Mouse (Mus musculus): ENCODE results near the gene Gnptg.

The Gnptg gene

DNA sequence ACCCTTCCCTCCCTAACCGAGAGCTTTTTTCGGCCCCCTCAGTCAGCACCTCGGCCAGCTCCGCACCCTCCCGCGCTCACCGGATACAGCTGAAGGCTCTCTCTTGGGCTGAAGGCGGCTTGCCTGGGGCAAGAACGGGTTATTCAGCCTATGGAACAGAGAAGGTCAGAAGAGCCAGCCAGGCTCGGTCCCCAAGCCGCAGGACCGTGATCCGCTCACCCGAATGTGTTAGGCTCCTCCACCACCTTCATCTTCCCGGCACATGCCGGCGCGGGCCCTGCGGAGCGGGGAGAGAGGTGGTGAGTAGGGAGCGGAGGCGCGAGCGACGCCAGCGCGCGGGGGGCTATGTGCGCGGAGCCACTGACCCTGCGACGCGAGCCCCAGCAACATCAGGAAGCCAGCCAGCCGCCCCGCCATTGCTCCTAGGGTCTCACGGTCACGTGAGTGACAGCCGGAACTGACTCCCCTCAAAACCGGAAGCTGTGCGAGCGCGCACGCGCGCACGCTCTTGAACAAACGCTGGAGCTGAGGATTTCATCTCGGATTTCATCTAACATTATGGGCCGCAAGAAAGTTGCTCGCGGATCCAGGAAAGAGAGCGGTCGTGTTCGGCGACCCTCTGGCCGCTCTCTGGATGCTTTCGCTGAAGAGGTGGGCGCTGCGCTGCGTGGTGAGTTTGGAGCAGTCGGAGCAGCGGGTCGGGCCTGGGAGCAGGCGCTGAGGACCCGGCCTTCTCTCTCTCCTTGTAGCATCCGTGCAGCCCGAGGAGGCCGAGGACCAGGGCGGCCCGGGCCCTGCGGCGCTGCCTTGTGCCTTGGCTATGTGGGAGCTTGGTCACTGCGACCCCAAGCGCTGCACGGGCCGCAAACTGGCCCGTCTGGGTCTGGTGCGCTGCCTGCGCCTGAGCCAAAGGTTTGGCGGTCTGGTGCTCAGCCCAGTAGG is at the start of gene Gnptg, which contains the start of gene Tsr3:
Gene Gnptg (minus strand): TSS at position 430 of the 942 bp plus-strand sequence.
Gene Tsr3 (plus strand): TSS at position 476 of the 942 bp plus-strand sequence.
- DNase-seq (ENCODE audit: low spot score in 2 of 2), result peak; percentile 77 to 88

DNA sequence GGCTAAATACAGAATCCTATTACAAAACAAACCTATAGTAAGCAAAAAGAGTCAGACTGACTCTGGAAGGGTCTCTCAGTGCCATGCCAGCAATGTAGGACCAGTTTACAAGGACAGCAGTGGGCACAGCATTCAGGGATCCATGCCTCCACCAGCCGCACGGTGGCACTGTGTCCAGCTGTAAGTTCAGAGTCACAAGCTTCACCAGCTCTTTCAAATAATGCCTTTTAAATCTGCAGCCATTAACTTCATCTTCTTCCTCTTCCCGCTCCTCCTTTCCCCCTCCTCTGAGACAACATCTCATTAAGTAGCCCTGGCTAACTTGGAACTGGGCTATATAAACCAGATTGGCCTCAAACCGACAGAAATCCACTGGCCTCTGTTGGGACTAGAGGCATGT is 48.9 kb upstream of the Gnptg start:
- DNase-seq (ENCODE audit: low spot score in 2 of 2), result peak; percentile 39 to 72

DNA sequence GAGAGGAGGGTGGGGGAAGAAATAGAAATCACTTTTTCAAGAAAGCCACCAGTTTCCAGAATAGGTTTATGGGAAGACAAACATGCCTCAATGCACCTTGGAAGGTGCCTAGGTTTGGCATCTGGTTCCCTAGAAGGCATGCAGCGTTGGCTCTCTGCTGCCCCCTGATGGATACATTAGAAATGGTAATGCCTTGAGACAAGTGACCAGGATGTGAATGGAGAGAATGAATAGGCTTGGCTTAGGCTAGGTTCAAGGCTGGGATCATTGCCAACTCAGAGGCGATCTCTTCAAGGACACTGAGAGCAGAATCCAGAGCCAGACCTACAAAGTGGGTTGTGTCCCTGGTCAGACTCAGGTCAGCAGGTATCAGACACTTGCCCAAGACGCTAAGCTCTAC is 45.1 kb upstream of the Gnptg start:
- peak; percentile 67 to 88 for DNase-seq (ENCODE audit: low spot score in 2 of 2)

DNA sequence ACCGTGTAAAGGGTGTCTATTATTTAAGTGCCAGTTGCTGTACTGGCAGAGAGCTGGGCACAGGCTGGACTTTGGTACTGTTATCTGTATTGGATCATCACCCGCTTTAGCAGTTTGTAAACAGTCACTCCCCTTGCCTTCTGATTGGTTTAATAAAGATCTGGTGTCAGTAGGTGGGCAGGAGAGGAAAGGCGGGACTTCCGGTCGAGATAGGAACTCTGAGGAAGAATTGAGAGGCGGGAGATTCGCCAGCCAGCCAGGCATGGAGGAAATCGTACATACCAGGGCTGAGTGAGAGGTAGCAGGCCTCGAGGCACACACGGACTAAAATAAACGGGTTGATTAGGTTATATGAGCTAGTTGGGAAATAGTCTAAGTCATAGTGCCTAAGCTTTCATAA is 42.2 kb upstream of the Gnptg start:
- peak in 1 of 2 experiments; percentile 48 for DNase-seq (ENCODE audit: low spot score in 2 of 2)

DNA sequence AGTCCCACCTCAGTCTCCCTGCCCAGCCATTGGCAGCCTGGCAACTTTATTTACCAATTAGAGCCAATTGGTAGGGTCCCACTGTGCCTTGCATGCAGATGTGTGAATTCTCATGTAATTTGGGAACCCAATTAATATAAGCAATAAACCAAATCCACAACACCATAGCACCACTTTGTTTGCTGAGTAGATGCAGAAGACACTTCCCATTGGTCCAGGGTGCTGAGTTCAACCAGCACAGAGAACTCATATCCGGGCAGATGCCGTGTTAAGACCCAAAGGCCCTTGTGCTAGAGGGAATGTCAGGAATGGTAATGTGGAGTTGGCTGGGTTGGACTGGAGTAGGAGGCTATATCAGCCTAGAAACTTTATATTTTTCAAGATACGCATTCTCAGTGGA is 35.9 kb upstream of the Gnptg start:
- no peak for DNase-seq (ENCODE audit: low spot score in 2 of 2)

DNA sequence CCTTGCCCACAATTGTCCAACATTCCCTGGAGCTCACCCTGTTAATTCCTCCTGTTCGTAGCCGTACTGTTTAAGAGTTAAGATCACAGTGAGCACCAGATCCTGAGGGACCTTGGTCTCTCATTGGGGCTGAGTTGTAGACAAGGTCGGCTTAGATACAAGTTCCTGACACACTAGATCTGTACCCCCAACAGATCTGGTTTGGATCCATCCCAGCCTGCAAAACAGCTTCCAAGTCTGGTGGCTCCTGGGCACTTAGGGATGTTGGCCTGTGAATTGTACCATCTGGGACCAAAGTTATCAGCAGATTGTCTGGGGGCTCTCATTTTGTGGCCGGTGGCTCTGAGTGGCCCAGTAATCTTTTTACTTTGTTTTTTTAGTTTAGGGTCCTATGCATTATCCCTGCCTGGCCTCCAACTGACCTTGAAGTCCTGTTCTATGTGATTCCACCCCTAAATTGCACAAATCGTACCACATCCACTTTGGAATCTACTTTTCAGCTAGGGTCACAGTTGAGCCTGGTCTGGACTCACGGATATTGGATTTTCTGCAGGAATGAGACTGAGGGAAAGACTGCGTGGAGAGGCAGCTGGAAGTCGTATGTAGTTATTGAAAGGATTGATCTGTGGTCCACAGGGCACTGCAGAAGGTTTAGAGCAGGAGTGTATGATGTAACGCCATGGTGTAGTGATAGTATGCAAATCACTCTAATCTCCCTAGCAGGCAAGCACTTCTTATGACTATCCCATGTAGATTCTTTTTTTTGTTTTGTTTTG is 34.8 kb upstream of the Gnptg start, which contains the start of gene Ube2i:
Gene Ube2i (minus strand): TSS at position 52 of the 776 bp plus-strand sequence.
- DNase-seq (ENCODE audit: low spot score in 2 of 2), result no peak

DNA sequence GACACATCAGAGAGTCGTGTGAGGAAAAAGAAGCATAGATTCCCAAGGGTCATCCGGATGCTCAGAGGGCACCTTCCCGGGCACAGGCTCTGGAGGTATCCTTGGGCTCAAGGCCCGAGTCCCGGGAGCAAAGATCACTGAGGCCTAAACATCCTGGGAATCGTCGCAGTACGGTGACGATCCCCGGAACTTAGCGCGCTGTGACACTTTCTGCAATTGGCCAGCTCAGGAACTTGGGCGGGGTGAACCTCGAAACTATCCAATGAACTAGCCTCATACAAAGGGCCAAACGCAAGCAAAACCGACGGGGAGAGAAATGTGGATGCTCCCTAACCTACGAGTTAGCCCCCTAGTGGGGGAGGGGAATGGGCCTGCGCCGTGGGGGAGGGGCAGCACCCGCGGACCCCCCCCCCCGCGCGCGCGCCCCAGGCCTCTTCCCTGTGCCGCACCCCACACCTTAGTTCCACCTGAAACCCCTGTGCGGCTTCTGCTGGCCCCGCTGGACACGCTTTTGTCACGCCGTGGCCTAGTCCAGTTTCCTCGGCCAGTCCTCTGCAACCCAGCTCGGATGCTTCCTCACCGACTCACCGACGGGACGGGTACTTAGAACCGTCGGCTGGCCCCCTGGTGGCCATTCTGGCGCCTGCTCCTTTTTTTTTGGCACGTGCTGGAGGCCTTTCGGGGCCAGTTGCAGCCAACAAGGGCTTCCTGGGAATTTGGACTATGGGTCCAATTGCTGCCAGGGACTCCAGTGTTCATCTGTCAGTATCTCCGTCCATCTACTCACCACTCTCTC is 34.0 kb upstream of the Gnptg start:
- DNase-seq (ENCODE audit: low spot score in 2 of 2), result peak; percentile 94 to 97

DNA sequence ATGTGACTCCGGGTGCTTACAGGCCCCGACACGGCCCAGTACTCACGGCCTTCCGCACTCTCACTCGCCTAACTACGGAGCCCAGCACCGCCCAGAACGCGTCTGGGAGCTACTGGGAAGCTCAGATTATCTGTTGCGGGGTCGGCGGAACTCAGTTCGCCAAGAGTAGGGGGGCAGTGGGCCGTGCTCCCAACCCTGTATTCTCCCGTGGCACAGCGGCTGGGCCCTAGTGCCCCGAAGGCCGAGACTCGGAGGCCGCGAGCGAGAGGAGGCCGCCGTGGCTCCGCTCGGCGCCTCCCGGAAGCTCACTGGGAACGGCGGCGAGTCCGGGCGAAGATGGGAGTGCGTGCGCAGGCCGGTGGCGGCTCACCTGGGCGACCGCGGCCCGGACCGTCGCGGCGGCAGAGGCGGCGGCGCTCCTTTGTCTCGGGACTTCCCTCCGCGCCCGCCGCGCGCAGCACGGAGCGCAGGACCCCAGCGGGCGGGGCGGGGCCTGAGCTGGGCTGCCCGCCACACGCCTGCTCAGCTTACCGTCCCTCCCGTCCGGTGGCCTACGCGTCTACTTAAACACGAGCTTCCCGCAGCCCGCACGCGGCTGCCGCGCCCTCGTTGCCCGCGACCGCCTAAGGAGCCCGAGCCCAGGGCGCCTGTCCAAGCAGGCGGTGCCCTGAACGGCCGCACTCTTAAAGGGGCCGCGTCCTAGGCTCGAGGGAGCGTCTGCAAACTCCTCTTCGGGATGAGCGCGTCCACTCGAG is 33.2 kb upstream of the Gnptg start:
- peak; percentile 85 to 94 for DNase-seq (ENCODE audit: low spot score in 2 of 2)

DNA sequence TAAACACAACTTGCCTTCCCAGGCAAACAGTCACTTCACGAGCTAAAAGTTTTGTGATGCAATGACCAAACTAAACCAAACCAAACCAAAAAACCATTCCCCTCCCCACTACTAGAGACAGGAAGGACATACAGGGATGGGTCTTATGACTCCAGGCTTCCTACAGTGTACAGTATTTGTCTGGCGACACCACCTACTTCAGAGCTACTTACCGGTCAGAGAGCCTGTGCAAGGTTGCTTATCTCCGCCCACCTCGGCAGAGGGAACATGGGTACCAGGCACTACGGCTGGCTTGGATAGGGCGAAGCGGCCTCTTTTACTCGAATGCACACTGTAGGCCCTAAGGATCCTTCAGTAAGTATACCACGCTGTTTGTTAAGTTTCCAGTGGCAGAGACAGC is 32.4 kb upstream of the Gnptg start:
- DNase-seq (ENCODE audit: low spot score in 2 of 2), result peak; percentile 49 to 73

DNA sequence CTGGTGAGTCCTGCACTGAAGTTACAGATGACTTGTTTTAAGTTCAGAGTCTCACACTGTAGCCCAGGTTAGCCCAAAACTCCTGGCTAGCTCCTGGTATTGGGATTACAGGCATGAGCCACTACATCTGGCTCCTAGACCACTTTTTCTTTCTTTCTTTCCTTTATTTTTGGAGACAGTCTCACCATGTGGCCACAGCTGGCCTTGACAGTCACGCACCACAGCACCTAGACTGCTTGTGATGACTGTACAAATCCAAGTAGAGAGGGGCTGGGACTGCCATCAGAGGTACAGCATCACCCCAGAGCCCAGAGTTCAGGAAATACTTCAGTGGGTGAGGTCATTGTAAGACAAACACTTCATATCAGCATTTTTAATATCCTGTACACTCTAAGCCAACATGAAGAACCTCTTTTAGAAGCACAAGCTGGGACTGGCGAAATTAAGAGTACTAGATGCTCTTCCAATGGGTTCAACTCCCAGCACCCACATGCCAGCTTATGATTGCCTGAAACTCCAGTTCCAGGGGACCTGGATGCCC is 30.9 kb upstream of the Gnptg start:
- DNase-seq (ENCODE audit: low spot score in 2 of 2), result no peak

DNA sequence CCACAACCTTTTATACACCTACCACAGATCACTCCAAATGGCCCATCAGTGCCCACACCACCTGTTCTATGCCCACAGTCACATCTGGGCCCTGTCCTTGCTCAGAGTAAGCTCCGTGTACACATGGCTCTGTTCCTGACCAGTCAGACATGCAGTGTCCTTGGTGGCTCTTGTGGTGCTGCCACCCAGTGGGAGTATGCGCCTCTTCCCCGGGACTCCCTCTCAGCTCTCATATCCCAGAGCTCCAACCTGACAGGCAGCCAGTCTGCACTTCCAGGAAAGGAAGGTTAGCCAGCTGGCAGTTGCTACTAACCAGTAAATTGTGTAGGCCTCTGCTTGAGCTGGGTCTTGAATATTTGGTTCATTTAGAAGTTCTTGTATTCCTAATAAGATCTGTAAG is 24.5 kb upstream of the Gnptg start:
- DNase-seq (ENCODE audit: low spot score in 2 of 2), result no peak

DNA sequence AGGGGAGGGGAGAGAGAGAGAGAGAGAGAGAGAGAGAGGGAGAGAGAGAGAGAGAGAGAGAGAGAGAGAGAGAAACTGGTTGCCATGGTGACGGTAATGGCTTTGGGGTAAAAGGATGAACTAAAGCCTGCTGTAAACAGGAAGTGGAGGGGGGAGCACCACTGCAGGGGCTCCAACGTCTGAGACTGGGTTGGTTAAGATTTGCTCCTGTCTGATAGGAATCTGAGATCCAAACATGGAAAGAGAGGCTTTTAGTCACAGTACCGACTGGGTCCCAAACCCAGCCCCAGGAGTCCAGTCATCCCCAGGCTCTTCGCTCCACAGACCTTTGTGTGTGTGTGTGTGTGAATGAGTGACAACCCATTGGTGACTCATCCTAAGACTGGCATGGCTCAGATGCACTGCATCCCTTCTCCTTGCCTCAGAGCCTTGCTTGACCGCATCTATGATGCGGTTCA is 17.9 kb upstream of the Gnptg start:
- DNase-seq (ENCODE audit: low spot score in 2 of 2), result no peak

DNA sequence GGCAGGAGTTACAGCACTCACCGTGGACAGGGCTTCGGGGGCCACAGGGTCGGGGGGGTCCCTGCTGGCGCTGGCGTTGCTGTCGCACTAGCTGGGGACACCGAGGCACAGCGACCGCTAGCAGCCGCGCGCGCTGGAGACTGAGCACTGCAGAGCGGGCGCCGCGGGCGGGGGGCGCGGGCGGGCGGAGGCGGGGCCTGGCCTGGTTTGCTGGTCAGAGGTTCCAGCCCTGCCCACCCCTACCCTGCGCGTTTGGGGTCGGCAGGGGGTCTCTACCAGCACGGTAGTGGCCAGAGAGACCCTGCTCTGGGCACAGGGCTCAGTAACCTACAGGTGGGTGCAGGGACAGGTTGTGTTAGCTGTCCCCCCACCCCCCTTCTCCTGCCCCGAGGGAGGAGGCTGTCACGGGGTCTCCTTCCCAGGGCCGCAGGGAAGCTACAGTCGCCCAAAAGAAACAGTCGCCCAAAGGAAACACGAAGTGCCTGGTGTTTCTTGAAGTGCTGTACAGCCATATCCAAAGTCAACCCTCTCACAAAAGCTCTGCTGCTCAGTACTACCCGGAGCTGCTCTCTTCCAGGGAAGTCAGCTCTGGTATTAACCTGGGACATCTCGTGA is 16.3 kb upstream of the Gnptg start, which contains the start of gene Baiap3:
Gene Baiap3 (minus strand): TSS at position 225 of the 615 bp plus-strand sequence.
- no peak for DNase-seq (ENCODE audit: low spot score in 2 of 2)

DNA sequence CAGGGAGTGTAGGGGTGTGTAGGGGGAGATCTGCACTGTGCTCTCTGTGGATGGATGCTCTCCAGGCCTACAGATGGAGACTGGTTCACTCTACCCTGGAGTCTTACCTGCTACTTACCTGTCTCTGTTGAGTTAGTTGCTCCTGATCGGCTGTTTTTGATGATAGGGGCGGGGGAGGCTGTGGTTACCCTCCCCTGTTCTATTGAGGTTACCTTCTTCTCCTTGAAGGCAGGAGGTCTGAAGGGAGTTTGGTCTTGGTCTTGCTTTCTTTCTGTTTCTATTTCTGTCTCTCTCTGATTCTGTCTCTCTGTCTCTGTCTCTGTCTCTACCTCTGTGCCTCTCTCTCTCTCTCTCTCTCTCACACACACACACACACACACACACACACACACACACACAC is 15.2 kb upstream of the Gnptg start:
- DNase-seq (ENCODE audit: low spot score in 2 of 2), result no peak

DNA sequence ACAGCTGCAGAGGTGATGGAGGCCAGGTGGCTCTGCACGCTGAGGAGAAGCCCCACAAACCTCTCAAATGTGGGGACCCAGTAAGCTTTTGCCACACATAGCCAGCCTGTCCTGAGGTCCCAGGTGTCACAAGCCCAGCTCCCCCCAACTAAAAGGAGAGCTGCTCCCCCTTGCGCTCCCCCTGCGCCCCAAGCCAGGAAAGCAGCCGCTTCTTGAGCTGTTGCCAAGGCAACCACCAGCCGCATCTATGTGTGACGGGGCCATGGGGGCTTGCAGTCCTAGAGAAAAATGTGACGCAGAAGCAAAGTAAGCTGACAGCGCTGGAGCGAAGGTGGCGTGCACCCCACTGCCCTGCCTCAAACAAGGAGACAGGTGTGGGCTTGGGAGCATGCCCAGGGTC is 13.8 kb upstream of the Gnptg start:
- DNase-seq (ENCODE audit: low spot score in 2 of 2), result no peak

DNA sequence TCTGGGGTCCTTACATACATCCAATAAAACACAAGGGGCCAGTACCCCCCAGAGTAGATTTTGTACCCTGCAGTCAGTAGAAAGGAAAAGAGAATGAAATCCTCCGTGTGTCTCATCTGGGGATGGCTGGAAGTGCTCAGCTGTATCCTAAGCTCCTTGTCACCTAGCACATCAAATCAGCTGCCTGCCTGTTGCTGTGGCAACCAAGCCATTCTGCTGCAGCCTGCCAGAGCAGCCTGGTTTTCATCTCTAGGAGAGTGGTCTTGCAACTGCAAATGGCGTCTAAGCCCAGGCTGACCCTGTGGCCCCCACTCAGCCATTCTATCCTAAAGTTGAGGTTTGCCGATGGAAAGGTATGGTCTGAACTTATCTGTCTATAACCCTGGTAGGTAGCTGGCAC is 12.7 kb upstream of the Gnptg start:
- DNase-seq (ENCODE audit: low spot score in 2 of 2), result no peak

DNA sequence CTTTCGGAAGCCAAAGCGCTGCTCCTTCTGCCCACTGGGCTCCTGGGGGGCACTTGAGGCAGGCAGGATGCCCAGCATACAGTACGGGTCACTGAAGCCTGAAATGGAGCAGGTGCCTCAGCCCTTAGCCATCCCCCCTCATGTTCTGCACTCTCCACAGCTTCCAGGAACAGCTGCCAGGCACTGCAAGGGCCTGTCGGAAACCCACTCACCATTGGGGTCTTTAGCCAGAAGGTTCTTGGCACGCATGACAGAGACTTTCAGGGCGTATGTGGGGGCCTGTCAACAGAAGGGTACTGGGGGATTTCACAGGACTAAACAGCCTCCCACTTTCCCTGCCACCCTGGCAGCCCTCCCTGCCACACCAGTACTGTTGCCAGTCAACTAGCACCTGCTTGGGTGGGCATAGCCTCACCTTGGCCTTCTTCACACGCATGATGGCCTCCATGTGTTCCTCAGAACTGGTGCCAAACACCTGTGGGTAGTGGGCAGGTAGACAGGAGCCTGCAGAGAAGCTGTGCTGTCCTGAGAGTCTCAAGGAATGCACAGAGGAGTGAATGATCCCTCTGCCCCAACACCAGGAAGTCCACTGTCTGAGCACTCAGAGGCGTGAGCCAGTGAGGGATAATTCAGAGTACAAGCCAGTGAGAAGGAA is 10.4 kb upstream of the Gnptg start:
- DNase-seq (ENCODE audit: low spot score in 2 of 2), result no peak

DNA sequence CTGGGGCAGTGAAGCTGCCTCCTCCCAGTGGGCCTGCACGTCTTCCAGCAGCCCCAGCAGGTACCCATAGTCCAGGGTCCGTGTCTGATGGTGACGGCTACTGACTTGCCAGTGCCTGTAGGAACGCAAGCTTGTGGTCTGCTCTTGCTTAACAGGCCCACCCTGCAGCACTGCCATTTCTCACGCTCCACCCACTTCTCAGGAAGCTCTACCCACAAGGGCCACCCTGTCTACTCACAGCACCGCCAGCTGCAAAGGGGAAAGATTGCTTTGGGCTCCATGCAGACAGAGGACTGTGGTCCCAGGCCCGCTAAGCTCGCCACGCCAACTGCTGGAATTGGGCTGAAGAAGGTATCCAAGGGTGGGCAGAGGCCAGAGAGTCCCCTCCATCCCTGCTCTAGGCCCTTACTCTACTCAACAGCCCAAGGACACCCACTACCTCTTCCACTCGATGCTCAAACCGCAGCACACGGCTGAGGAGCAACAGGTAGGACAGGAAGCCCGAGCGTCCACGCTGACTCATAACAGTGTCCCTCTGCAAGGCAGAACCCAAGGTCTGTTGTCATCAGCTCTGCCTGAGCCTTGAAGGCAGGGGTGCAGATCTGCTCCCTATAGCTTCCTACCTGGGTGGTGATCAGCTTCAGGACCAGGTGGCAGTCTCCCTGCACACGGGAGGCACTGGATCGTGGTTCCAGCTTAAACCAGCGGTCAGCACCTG is 8.3 kb upstream of the Gnptg start:
- no peak for DNase-seq (ENCODE audit: low spot score in 2 of 2)

DNA sequence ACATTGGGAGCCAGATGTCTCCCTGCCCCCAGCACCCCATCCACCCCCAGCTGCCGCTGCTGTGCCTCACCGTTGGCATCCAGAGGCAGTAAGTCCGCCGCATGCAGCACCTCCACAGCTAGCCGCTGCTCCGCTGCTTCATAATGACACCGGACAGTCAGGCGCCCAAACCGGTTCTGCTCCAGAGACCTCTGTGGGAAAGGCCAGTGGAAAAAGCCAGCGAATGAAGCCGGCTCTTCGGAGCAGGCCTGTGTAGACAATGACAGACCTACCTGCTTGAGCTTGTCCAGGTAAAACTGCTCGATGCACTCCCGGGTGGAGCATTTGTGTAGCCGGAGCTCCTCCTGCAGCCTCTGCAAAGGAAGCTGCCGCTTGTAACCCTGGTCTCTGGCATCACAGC is 4.3 kb upstream of the Gnptg start:
- no peak for DNase-seq (ENCODE audit: low spot score in 2 of 2)
